ENCODE assay signal across 11 mouse cellular contexts in genomic region chr2:114700966-114701685, GRCm38 (mm10). TPM values are rescaled to one million over a fixed set of nuclear protein-coding genes. Genes with fewer than 3 reads are reported as not detected.
DNase-seq lines count a peak whose midpoint lies in the region.
"Had no signal": no experiment of that assay in that cellular context is flagged by ENCODE, and none has a peak within 500 bp of the region (broad histone marks: within the 10 kb centered on the region; RNA-seq: fewer than 3 reads in every experiment).

No protein-coding gene starts in this region.

- DNase-seq in heart, postnatal 10 days = peak; percentile 4 to 5
- DNase-seq in heart, postnatal 4 days = no peak
- peak; percentile 73 for DNase-seq in 3T3-L1 (ENCODE audit: low read depth, low spot score)
- peak; percentile 80 for DNase-seq in Muller cell, postnatal 12 days (ENCODE audit: inconsistent ontology term)
- DNase-seq in gonadal fat pad, adult 2 months (ENCODE audit: low read depth) = peak; percentile 56
- no peak for DNase-seq in cerebellum, adult 9-10 months
- DNase-seq in right cerebral cortex, postnatal 36 days (ENCODE audit: low spot score in 2 of 2) = no peak
- DNase-seq: cerebellum, adult 9-11 months; kidney, adult 18-20 months; kidney, postnatal 10 days; layer of hippocampus, postnatal 36 days had no signal

- intact Hi-C loops in heart, postnatal 10 days (cut with DNase I) = no loop called here

RNA-seq across cellular contexts. Expression of gene Dph6, which starts 46.4 kb away (rescaled TPM):
- total RNA-seq in heart, postnatal 10 days (2021) = 10 to 100 TPM; 11.3 to 12.2 TPM
- 10 to 100 TPM; 11.9 to 13.1 TPM for total RNA-seq in heart, postnatal 4 days (2021)
- polyA plus RNA-seq in gonadal fat pad, adult 2 months (2012; rRNA removed) = 14.0 and 14.2 TPM in 2 replicates

Comparison
In these comparisons a context has a peak if more than half of its experiments do, and no peak if none do; other contexts are left out.
1. DNase-seq: peak in heart, postnatal 10 days (2 of 2), 3T3-L1 (single experiment), Muller cell, postnatal 12 days (single experiment) and gonadal fat pad, adult 2 months (single experiment); none in heart, postnatal 4 days (single experiment), cerebellum, adult 9-10 months (single experiment) and right cerebral cortex, postnatal 36 days (0 of 2).